18 mouse cellular contexts compared by ENCODE assay signal in genomic region chr1:33624441-33624840, GRCm38 (mm10).
"Had no signal": no experiment of that assay in that cellular context is flagged by ENCODE, and none has a peak within 500 bp of the region (broad histone marks: within the 10 kb centered on the region; RNA-seq: fewer than 3 reads in every experiment).

No protein-coding gene starts in this region.

- ATAC-seq: intestine, embryonic 15.5 days; lung, postnatal 0 days had no signal

- H3K9me3 ChIP-seq: intestine, embryonic 15.5 days; limb, embryonic 10.5 days; limb, embryonic 13.5 days; neural tube, embryonic 12.5 days; neural tube, embryonic 15.5 days had no signal

- H3K27me3 ChIP-seq: intestine, embryonic 15.5 days; limb, embryonic 13.5 days; neural tube, embryonic 12.5 days; neural tube, embryonic 15.5 days had no signal

- H3K9ac ChIP-seq: intestine, embryonic 15.5 days; limb, embryonic 13.5 days; lung, embryonic 14.5 days; neural tube, embryonic 12.5 days; neural tube, embryonic 15.5 days had no signal

- H3K4me1 ChIP-seq: intestine, embryonic 15.5 days; limb, embryonic 10.5 days; limb, embryonic 13.5 days; neural tube, embryonic 12.5 days; neural tube, embryonic 15.5 days had no signal

- H3K36me3 ChIP-seq: intestine, embryonic 15.5 days had no signal

- H3K4me2 ChIP-seq: intestine, embryonic 15.5 days; limb, embryonic 13.5 days; lung, embryonic 14.5 days; midbrain, embryonic 11.5 days; neural tube, embryonic 12.5 days; neural tube, embryonic 15.5 days had no signal

- H3K27ac ChIP-seq: intestine, embryonic 15.5 days; limb, embryonic 10.5 days; limb, embryonic 13.5 days; macrophage; neural tube, embryonic 12.5 days; neural tube, embryonic 15.5 days had no signal

- H3K4me3 ChIP-seq: intestine, embryonic 15.5 days; limb, embryonic 10.5 days; limb, embryonic 13.5 days; neural tube, embryonic 12.5 days; neural tube, embryonic 15.5 days had no signal

- DNase-seq: kidney, adult 18-20 months; kidney, adult 9 months; kidney, postnatal 14 days; kidney, postnatal 4 days; lung, embryonic 14.5 days; midbrain, embryonic 14.5 days; right cerebral cortex, adult 18-20 months; right cerebral cortex, postnatal 14 days; thymus, adult 18-20 months; thymus, postnatal 4 days had no signal
